Comparison of ENCODE assay signal across 16 mouse cellular contexts in genomic region chr13:11201978-11202377, GRCm38 (mm10).
"Had no signal": no experiment of that assay in that cellular context is flagged by ENCODE, and none has a peak within 500 bp of the region (broad histone marks: within the 10 kb centered on the region; RNA-seq: fewer than 3 reads in every experiment).

No protein-coding gene starts in this region.

- H3K9ac ChIP-seq: kidney, embryonic 15.5 days; limb, embryonic 12.5 days; limb, embryonic 15.5 days; liver, embryonic 14.5 days; liver, postnatal 0 days; lung, embryonic 14.5 days; midbrain, embryonic 12.5 days had no signal

- H3K27ac ChIP-seq: kidney, embryonic 15.5 days; limb, embryonic 12.5 days; limb, embryonic 15.5 days; liver, embryonic 14.5 days; macrophage; midbrain, embryonic 12.5 days had no signal

- H3K36me3 ChIP-seq: kidney, embryonic 15.5 days; limb, embryonic 12.5 days; limb, embryonic 15.5 days; midbrain, embryonic 12.5 days had no signal

- H3K27me3 ChIP-seq: kidney, embryonic 15.5 days; limb, embryonic 12.5 days; limb, embryonic 15.5 days; midbrain, embryonic 12.5 days had no signal

- H3K4me1 ChIP-seq: kidney, embryonic 15.5 days; limb, embryonic 12.5 days; limb, embryonic 15.5 days; midbrain, embryonic 12.5 days had no signal

- DNase-seq: kidney, postnatal 10 days; kidney, postnatal 36 days; left cerebral cortex, postnatal 4 days; liver, postnatal 0 days; lung, embryonic 14.5 days; thymus, adult 18-20 months; thymus, postnatal 36 days had no signal

- H3K9me3 ChIP-seq: kidney, embryonic 15.5 days; limb, embryonic 12.5 days; limb, embryonic 15.5 days; midbrain, embryonic 12.5 days had no signal

- H3K4me3 ChIP-seq: kidney, embryonic 15.5 days; limb, embryonic 12.5 days; limb, embryonic 15.5 days; midbrain, embryonic 12.5 days had no signal

- ATAC-seq: liver, postnatal 0 days; lung, postnatal 0 days; midbrain, embryonic 16.5 days had no signal

- H3K4me2 ChIP-seq: kidney, embryonic 15.5 days; limb, embryonic 12.5 days; limb, embryonic 15.5 days; liver, embryonic 11.5 days; lung, embryonic 14.5 days; midbrain, embryonic 12.5 days had no signal
